Mouse (Mus musculus) brain, embryonic 14.5 days (tissue): Measurements from ENCODE around the gene Gm49358.

Source experiments
- CTCF ChIP-seq: fragments of 200-500 bp; IDR thresholded peaks from 2 replicates; pipeline ENCODE4 v1.5.1; 2012; ENCODE audit warnings: inconsistent platforms, mild to moderate bottlenecking, moderate library complexity, borderline replicate concordance; ENCODE audit not compliant: insufficient read depth, insufficient read length; ENCODE audit errors: extremely low read depth
- POLR2A ChIP-seq: fragments of 200-500 bp; IDR thresholded peaks from 2 replicates; pipeline ENCODE4 v1.6.1; 2012; ENCODE audit warnings: mild to moderate bottlenecking, inconsistent platforms, borderline replicate concordance; ENCODE audit not compliant: poor library complexity, insufficient read depth, insufficient read length, severe bottlenecking; ENCODE audit errors: extremely low read depth

DNA sequence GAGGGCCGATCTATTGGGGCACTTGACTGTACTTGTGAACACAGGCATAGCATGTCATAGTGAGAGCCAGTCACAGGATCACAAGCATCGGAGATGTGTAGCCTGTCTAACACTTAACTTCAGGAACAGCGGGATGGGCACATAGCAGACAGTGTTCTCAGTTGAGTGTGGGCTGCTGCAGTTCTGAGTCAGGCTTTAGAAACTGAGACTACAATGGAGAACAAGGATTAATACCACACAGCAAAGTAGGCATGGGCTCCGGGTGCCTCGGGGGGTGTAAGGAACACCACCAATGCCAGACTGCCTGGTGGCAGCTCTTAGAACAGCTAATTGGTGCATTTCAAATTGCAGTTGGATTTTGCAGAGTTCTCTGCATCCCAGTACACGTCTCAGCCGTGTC, 57.2 kb downstream of the Gm49358 start:
- TF ChIP-seq CTCF: no peak
- TF ChIP-seq POLR2A: no peak
